Mouse (Mus musculus) WW6 (cell line): ENCODE measurements around the gene Phex.

Experiments used
- DNase-seq: peaks from one replicate; pipeline ENCODE4 v3.0.0-alpha.2; 2013; ENCODE audit warnings: low read depth, low spot score

Phex gene

DNA sequence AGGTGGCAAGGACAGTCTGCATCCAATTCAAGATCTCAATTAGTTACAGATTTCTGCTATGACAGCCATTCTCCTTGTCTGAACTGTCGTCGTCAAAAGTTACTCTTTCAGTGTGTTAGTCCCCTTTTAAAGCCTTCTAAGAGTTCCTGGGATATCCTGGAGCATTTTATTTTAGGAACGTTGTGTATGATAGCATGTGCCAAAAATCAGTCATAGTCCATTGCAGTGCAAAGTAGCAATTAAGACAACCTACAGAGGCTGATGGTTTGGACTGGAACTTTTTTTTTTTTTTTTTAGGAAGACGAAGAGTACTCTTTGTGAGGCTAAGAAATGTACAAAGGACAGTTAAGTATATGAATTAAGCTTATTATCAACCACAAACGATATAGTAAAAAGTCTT is at the start of gene Phex:
TSS of gene Phex (minus strand) at position 101 of the 400 bp plus-strand sequence.
- DNase-seq: no peak

DNA sequence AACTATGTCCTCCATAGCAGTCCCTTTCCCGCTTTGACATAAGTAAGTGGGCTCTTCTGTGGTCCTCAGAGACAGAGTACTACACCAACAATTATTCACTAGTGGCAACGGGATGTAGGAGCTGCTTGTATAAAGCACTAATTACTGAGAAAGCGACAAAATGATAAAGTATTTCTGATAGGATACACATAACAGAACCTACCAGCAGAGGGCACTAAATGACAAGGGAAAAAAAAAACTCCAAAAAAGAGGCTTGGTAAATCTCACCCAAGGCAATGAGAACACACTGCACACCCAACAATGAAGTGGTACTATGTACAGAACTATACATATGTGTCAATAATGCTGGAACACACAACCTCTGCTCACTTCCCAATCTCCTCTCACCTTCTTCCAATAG is 47.6 kb upstream of the Phex start:
- no peak for DNase-seq

DNA sequence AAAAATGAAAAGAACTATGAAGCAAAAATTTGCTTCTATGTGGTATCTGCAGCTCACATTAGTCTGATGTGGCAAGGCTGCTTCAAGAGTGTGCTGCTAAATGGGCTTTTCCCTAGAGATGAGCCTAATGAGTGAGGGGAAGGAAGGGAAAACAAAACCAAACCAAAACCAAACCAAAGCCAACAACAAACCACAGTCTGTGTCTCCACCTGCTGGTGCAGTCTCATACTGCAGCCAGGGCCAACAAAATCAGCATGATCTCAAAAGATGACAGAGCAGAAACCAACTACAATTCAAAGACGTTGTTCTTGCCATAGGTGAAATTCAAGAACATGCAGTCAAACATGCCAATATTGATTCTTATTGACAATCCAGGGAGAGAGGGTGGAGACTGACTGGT is 39.3 kb upstream of the Phex start:
- no peak for DNase-seq

DNA sequence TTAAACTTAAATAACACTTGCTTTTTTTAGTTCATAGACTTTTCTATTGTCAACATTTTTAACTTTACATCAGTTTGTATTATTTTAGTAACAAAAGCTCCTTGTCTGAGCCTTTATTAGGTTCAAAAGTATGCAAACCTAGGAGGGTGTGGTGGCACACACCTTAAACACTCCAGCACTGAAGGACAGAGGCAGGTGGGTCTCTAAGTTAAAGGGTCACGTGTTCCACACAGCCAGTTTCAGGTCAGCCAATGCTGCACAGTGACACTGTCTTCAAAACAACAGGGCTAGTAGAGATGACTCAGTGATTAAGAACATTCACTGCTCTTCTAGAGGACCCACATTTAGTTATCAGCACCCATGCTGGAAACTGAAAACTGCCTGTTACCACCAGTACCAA is 33.9 kb upstream of the Phex start:
- no peak for DNase-seq

- no peak for DNase-seq
Observed at GRCm38 (mm10) chrX:157447431-157447830, 32.3 kb upstream of the Phex start.

- no peak for DNase-seq
Observed at GRCm38 (mm10) chrX:157434768-157435167, 19.7 kb upstream of the Phex start.

GRCm38 (mm10) chrX:157419451-157419850 is 4.3 kb upstream of the Phex start:
- DNase-seq: no peak

GRCm38 (mm10) chrX:157404919-157405318 is 10.2 kb downstream of the Phex start:
- no peak for DNase-seq

DNA sequence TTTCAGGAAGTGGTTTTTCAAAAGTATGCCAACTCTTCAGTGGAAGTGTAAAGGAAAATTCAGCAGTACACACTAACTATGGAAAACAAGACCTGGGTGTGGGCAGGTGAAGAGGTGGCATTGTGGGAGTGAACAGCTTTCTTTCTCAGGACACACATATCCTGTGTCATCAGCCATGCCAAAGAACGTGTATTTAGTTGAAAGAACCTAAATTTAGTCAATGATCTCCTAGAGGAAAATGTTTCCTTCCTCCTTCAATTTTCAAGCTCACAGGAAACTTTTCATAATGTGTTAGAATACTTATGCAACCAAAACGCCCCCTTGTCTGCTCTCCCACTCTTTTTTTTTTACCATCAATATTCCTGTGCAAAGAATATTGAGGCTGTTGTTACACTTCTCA is 23.9 kb downstream of the Phex start:
- DNase-seq: no peak

GRCm38 (mm10) chrX:157390102-157390501 is 25.0 kb downstream of the Phex start:
- DNase-seq: no peak

GRCm38 (mm10) chrX:157388419-157388818 is 26.7 kb downstream of the Phex start:
- no peak for DNase-seq

GRCm38 (mm10) chrX:157387025-157387424 is 28.1 kb downstream of the Phex start:
- no peak for DNase-seq

DNA sequence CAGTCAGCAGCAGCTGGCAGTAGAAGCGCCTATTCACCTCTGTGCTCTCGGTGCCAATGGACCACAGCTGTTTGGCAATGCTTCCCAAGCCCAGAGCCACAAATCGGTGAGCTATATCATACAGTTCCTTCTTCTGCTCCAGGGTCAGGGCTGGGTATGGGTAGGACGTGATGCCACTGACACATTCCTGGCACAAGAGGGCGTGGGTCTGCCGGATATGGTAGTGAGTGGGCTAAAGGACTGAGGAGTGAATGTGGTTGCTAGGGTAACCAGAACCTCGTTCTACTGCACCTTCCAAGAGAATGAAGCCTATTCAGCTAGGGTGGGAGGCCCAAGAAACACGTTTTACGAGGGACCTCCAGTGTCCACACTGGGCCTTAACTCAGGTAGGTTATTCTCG is 36.3 kb downstream of the Phex start:
- peak; percentile 28 for DNase-seq

GRCm38 (mm10) chrX:157377456-157377855 is 37.7 kb downstream of the Phex start:
- DNase-seq: no peak

- DNase-seq: peak; percentile 1
Observed at GRCm38 (mm10) chrX:157373873-157374272, 41.2 kb downstream of the Phex start.

DNA sequence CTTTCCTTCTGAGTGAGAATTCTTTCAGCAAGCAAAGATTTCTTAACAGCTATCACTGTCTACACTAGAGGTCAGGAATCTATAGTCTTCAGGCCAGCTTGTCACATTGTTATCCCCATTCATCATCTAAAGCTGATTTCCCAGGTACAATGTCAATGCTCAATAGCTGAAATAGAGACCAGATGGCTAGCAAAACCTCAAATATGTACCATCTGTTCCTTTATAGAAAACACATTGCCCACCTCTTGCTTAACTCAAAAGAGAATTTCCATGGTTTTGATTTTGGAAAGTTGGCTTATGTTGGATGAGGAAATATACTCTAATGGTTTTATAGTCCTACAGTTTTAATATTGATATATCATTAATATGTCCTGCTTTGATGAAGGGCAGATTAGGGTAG is 45.9 kb downstream of the Phex start:
- no peak for DNase-seq

- no peak for DNase-seq
Observed at GRCm38 (mm10) chrX:157355521-157355920, 59.6 kb downstream of the Phex start.

DNA sequence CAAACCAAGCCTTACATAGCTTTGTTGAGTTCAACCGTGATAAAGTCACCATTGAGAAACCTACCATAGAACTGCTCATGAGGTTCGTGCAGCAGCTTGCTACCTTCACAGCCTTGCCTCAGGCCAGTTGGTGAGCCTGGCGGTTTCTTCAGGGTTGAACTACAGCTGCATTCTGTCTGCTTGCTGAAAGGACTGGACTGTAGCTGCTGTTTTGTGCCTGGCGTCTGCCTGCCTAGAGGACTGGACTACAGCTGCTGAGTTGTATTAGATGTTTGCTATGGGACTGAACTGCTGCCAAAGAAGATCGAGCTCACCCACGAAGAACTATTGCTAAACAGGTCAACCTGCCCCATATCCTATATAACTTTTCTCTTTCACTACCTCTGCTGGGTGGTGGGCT is 68.9 kb downstream of the Phex start:
- no peak for DNase-seq

GRCm38 (mm10) chrX:157334726-157335125 is 80.4 kb downstream of the Phex start:
- no peak for DNase-seq

GRCm38 (mm10) chrX:157329821-157330220 is 85.3 kb downstream of the Phex start:
- DNase-seq: no peak

DNA sequence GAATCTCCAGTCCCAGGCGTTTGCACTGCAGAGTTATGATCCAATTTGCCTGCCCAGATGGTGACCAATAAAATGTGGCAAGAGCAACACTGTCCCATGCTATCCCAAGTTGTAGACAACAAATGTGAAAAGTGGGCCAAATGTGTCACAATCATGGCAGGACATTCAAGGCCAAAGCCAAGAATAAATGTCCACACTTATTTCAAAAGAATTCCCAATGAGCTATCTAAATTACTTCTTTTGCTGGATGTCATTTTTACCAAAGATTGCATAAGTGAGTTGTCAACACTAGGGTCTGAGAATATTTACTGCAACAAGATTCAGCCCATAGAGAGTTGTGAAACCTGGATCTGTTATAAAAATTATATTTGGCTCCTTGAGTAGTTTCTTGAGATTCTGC is 86.7 kb downstream of the Phex start:
- no peak for DNase-seq

GRCm38 (mm10) chrX:157327756-157328155 is 87.4 kb downstream of the Phex start:
- no peak for DNase-seq

DNA sequence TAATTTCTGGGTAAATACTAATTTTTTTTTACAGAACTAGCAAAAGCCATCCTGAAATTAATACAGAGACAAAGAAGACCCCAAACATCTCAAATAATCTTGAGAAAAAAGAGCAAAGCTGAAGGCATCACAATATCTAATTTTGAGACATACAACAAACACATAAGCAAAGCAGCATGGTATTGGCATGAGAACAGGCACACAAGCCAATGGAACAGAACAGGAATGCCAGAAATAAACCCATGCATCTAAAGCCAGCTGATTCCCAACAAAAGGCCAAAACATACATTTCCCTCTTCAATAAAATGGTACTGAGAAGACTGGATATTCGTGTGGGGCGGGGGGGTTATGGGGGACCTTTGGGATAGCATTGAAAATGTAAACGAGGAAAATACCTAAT is 90.7 kb downstream of the Phex start:
- DNase-seq: no peak

GRCm38 (mm10) chrX:157310331-157310730 is 104.8 kb downstream of the Phex start:
- no peak for DNase-seq

GRCm38 (mm10) chrX:157308171-157308570 is 106.9 kb downstream of the Phex start:
- no peak for DNase-seq
